Mouse (Mus musculus): Measurements from ENCODE around the gene Aipl1. TPM values are rescaled to one million over a fixed set of nuclear protein-coding genes. Genes with fewer than 3 reads are reported as not detected.

Gene Aipl1
- polyA plus RNA-seq, 1 experiment from 2014 or later = 0.29 TPM

- DNase-seq = no peak
- Histone ChIP-seq H3K27ac (replicated peaks; ENCODE audit: low read depth, low read length) (no peak overlapping the region), H3K4me3 (replicated peaks; ENCODE audit: low read depth, low read length) (no peak overlapping the region), H3K27me3 (ENCODE audit: control insufficient read depth, insufficient read depth, low read length) (peaks cover 1% of the 10 kb centered on the region), H3K36me3 (ENCODE audit: control insufficient read depth, insufficient read depth, low read length) (no peaks in the 10 kb centered on the region), H3K9ac (replicated peaks; ENCODE audit: low read length) (no peak overlapping the region), H3K4me2 (ENCODE audit: low read length) (no peak overlapping the region), H3K4me1 (ENCODE audit: control insufficient read depth, insufficient read depth, low read length) (0 out of 2 replicates have a peak, but pooled peaks cover 5% of the 10 kb centered on the region), H3K9me3 (ENCODE audit: control insufficient read depth, low read length) (no peaks in the 10 kb centered on the region)
- WGBS = 30% methylated on average over 2 of the region's 2 CpGs
- no peak for ATAC-seq (ENCODE audit: low FRiP score, low TSS enrichment)
Observed at GRCm38 (mm10) chr11:72055176-72055575, 17.9 kb upstream of the Aipl1 start.

DNA sequence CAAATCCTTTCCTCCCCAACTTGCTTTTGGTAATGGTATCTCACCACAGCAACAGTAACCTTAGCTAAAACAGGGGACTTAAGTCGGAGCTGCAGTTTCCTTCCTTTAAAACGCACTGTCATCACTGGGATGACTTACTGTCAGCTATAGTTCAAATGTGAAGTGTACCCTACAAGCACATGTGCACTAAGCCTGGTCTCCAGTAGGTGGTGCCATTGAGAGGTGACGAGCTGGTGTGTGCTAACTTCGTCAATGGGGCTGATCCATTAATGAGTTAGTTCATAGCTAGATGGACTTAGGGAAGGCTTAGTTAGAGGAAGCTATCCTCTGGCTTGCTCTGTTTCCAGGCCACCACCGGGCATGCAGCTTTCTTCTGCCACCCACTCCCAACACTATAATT is 15.3 kb upstream of the Aipl1 start:
- Histone ChIP-seq H3K36me3 (ENCODE audit: control insufficient read depth, insufficient read depth, low read length) (no peaks in the 10 kb centered on the region), H3K9ac (replicated peaks; ENCODE audit: low read length) (no peak overlapping the region), H3K4me2 (ENCODE audit: low read length) (no peak overlapping the region), H3K9me3 (ENCODE audit: control insufficient read depth, low read length) (no peaks in the 10 kb centered on the region), H3K4me1 (ENCODE audit: control insufficient read depth, insufficient read depth, low read length) (0 out of 2 replicates have a peak, but pooled peaks cover 8% of the 10 kb centered on the region), H3K27me3 (ENCODE audit: control insufficient read depth, insufficient read depth, low read length) (peaks cover 6% of the 10 kb centered on the region), H3K4me3 (replicated peaks; ENCODE audit: low read depth, low read length) (no peak overlapping the region), H3K27ac (replicated peaks; ENCODE audit: low read depth, low read length) (no peak overlapping the region)
- 13% methylated on average over 5 of the region's 5 CpGs for WGBS
- DNase-seq (peak; percentile 89), ATAC-seq (ENCODE audit: low FRiP score, low TSS enrichment) (no peak)

DNA sequence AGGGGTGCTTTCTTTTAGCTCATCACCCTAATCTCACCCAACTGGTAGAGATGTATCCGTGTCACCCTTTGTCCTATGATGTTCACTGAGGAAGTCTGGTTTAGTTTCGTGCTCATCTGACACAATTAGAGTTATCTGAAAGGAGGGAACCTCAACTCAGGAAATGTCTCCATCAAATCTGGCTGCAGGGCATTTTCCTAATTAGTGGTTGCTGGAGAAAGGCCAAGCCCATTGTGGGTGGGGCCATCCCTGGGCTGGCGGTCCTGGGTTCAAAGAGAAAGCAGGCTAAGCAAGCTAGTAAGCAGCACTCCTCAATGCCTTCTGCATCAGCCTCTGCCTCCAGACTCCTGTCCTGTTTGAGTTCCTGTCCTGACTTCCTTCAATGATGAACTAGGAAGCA is 14.9 kb upstream of the Aipl1 start:
- WGBS = 63% methylated on average over 3 of the region's 3 CpGs
- ATAC-seq (ENCODE audit: low FRiP score, low TSS enrichment) (no peak), DNase-seq (no peak)
- Histone ChIP-seq H3K36me3 (ENCODE audit: control insufficient read depth, insufficient read depth, low read length) (no peaks in the 10 kb centered on the region), H3K9me3 (ENCODE audit: control insufficient read depth, low read length) (no peaks in the 10 kb centered on the region), H3K4me2 (ENCODE audit: low read length) (no peak overlapping the region), H3K9ac (replicated peaks; ENCODE audit: low read length) (no peak overlapping the region), H3K27me3 (ENCODE audit: control insufficient read depth, insufficient read depth, low read length) (peaks cover 6% of the 10 kb centered on the region), H3K27ac (replicated peaks; ENCODE audit: low read depth, low read length) (no peak overlapping the region), H3K4me3 (replicated peaks; ENCODE audit: low read depth, low read length) (no peak overlapping the region), H3K4me1 (ENCODE audit: control insufficient read depth, insufficient read depth, low read length) (0 out of 2 replicates have a peak, but pooled peaks cover 8% of the 10 kb centered on the region)

DNA sequence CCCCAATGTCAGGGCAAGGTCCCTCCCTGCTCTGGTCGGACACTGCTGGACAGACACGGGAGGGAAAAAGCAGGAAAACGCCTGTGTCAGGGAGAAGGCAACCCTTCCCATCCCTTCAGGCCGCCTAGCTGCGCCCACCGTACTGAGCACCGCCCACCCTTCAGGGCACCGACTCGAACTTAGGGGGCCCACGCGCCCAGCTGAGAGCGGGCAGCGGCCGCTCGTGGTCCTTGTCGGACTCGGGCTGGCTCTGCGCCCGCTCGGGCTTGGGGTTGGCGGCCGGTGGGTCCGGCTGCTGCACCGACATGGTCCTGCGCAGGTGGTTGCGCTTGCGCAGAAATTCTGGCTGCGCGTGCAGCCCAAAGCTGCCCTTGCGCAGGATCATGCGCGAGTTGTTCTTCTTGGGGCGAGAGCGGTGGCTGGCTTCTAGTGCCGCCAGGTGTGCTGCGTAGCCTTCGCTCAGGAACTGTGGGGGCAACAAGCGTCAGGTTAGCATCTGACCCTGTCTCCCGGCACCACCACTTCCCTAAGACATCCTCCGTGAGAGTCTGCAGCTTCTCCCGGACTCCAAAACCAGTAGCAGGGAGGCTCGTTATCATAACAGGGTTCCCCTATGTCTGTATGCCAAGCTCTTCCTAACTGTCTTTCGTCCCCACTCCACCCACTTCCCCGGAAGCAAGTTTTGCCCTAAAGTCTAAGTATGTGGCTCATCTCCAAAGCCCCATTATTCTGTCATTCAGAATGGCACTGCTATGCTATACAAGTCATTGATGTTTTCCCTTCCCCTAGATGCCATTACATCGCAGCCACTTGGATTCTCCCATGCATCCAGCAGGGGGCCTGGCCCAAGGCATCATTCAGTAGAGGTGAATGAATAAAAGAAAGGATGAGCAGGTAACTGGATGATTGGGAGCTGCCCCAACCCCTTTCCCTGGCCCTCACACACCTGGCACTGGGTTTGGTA is 13.9 kb upstream of the Aipl1 start:
- Histone ChIP-seq H3K4me1 (ENCODE audit: control insufficient read depth, insufficient read depth, low read length) (0 out of 2 replicates have a peak, but pooled peaks cover 8% of the 10 kb centered on the region), H3K4me2 (ENCODE audit: low read length) (peak overlapping the region; percentile 64), H3K9ac (replicated peaks; ENCODE audit: low read length) (peak overlapping the region; percentile 69), H3K27me3 (ENCODE audit: control insufficient read depth, insufficient read depth, low read length) (peaks cover 6% of the 10 kb centered on the region), H3K9me3 (ENCODE audit: control insufficient read depth, low read length) (no peaks in the 10 kb centered on the region), H3K4me3 (replicated peaks; ENCODE audit: low read depth, low read length) (peak overlapping the region; percentile 52), H3K36me3 (ENCODE audit: control insufficient read depth, insufficient read depth, low read length) (no peaks in the 10 kb centered on the region), H3K27ac (replicated peaks; ENCODE audit: low read depth, low read length) (peak overlapping the region; percentile 79)
- DNase-seq (peak; percentile 88), ATAC-seq (ENCODE audit: low FRiP score, low TSS enrichment) (peak; percentile 71)
- 1% methylated on average over 45 of the region's 45 CpGs for WGBS

- peak overlapping the region; percentile 64 for H3K4me2 ChIP-seq (ENCODE audit: low read length)
- WGBS = 26% methylated on average over 14 of the region's 14 CpGs
- H3K36me3 ChIP-seq (ENCODE audit: control insufficient read depth, insufficient read depth, low read length) = no peaks in the 10 kb centered on the region
- H3K9me3 ChIP-seq (ENCODE audit: control insufficient read depth, low read length) = no peaks in the 10 kb centered on the region
- peak overlapping the region; percentile 69 for H3K9ac ChIP-seq (replicated peaks; ENCODE audit: low read length)
- peak overlapping the region; percentile 52 for H3K4me3 ChIP-seq (replicated peaks; ENCODE audit: low read depth, low read length)
- H3K27ac ChIP-seq (replicated peaks; ENCODE audit: low read depth, low read length) = 0 out of 2 replicates have a peak overlapping the region, but pooled peaks have one; percentile 79
- ATAC-seq (ENCODE audit: low FRiP score, low TSS enrichment) = no peak
- DNase-seq = peak; percentile 46
- H3K4me1 ChIP-seq (ENCODE audit: control insufficient read depth, insufficient read depth, low read length) = 0 out of 2 replicates have a peak, but pooled peaks cover 8% of the 10 kb centered on the region
- H3K27me3 ChIP-seq (ENCODE audit: control insufficient read depth, insufficient read depth, low read length) = peaks cover 6% of the 10 kb centered on the region
Observed at GRCm38 (mm10) chr11:72050168-72050894, 13.0 kb upstream of the Aipl1 start.

GRCm38 (mm10) chr11:72049171-72049759 is 12.0 kb upstream of the Aipl1 start:
- ATAC-seq (ENCODE audit: low FRiP score, low TSS enrichment) = no peak
- H3K9ac ChIP-seq (replicated peaks; ENCODE audit: low read length) = no peak overlapping the region
- WGBS = 63% methylated on average over 8 of the region's 8 CpGs
- H3K9me3 ChIP-seq (ENCODE audit: control insufficient read depth, low read length) = no peaks in the 10 kb centered on the region
- no peak overlapping the region for H3K4me3 ChIP-seq (replicated peaks; ENCODE audit: low read depth, low read length)
- DNase-seq = no peak
- H3K36me3 ChIP-seq (ENCODE audit: control insufficient read depth, insufficient read depth, low read length) = no peaks in the 10 kb centered on the region
- no peak overlapping the region for H3K27ac ChIP-seq (replicated peaks; ENCODE audit: low read depth, low read length)
- H3K4me1 ChIP-seq (ENCODE audit: control insufficient read depth, insufficient read depth, low read length) = 0 out of 2 replicates have a peak, but pooled peaks cover 13% of the 10 kb centered on the region
- H3K27me3 ChIP-seq (ENCODE audit: control insufficient read depth, insufficient read depth, low read length) = peaks cover 6% of the 10 kb centered on the region
- no peak overlapping the region for H3K4me2 ChIP-seq (ENCODE audit: low read length)

DNA sequence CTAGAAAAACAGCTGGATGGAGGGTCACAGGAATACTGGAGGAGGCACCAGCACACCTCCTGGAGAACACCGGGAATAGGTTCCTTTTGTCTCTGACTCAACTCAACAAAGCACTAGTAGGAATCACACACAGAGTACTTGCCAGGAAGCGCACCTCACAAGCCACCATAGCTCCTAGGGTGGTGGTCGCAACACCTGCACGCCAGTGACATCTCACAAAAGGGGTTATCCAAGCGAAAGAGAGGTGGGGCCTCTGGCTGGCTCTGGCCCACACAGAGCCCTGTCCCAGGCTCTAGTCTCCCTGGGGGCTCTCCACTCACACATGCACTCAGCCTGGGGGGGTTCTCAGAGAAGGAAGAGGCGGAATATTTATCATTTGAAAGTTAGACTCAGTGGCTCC is 11.4 kb upstream of the Aipl1 start:
- Histone ChIP-seq H3K4me1 (ENCODE audit: control insufficient read depth, insufficient read depth, low read length) (0 out of 2 replicates have a peak, but pooled peaks cover 15% of the 10 kb centered on the region), H3K27me3 (ENCODE audit: control insufficient read depth, insufficient read depth, low read length) (peaks cover 6% of the 10 kb centered on the region), H3K9me3 (ENCODE audit: control insufficient read depth, low read length) (no peaks in the 10 kb centered on the region), H3K27ac (replicated peaks; ENCODE audit: low read depth, low read length) (no peak overlapping the region), H3K4me2 (ENCODE audit: low read length) (no peak overlapping the region), H3K9ac (replicated peaks; ENCODE audit: low read length) (no peak overlapping the region), H3K4me3 (replicated peaks; ENCODE audit: low read depth, low read length) (no peak overlapping the region), H3K36me3 (ENCODE audit: control insufficient read depth, insufficient read depth, low read length) (no peaks in the 10 kb centered on the region)
- WGBS = 57% methylated on average over 6 of the region's 6 CpGs
- no peak for DNase-seq
- ATAC-seq (ENCODE audit: low FRiP score, low TSS enrichment) = no peak

DNA sequence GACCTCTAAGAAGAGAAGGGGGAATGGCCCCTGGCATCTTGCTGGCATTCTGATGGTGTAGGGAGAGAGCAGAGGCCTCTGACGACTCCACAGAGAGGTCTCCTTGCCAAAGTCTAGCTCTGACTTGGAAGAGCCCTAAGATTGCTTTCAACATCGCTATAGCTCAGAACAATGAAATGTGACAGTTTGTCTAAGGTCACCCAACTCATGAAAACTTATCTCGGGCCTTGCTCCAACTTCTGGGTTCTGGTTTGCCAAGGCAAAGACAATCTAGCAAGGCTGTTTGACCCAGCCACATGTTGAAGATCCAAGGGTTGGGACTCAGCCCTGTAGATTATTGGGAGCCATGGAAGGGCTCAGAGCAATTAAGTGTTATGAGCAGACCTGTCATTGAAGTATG is 6.9 kb upstream of the Aipl1 start:
- Histone ChIP-seq H3K9ac (replicated peaks; ENCODE audit: low read length) (no peak overlapping the region), H3K4me3 (replicated peaks; ENCODE audit: low read depth, low read length) (no peak overlapping the region), H3K27ac (replicated peaks; ENCODE audit: low read depth, low read length) (no peak overlapping the region), H3K4me1 (ENCODE audit: control insufficient read depth, insufficient read depth, low read length) (peaks cover 34% of the 10 kb centered on the region), H3K36me3 (ENCODE audit: control insufficient read depth, insufficient read depth, low read length) (no peaks in the 10 kb centered on the region), H3K27me3 (ENCODE audit: control insufficient read depth, insufficient read depth, low read length) (no peaks in the 10 kb centered on the region), H3K4me2 (ENCODE audit: low read length) (peak overlapping the region; percentile 94; the same call in 1 of the 2 replicates), H3K9me3 (ENCODE audit: control insufficient read depth, low read length) (no peaks in the 10 kb centered on the region)
- no peak for DNase-seq
- ATAC-seq (ENCODE audit: low FRiP score, low TSS enrichment) = no peak
- 90% methylated on average over 3 of the region's 3 CpGs for WGBS

Measured in midbrain, embryonic 14.5 days (tissue).